Mouse (Mus musculus) thymus, adult 18-20 months (tissue): ENCODE data around the gene Chuk.

Experiments
- DNase-seq, 2 experiments: peaks; one replicate each; pipeline ENCODE4 v3.0.0; 2022; ENCODE audit warnings: mixed read lengths in 2 of 2

Chuk gene

DNA sequence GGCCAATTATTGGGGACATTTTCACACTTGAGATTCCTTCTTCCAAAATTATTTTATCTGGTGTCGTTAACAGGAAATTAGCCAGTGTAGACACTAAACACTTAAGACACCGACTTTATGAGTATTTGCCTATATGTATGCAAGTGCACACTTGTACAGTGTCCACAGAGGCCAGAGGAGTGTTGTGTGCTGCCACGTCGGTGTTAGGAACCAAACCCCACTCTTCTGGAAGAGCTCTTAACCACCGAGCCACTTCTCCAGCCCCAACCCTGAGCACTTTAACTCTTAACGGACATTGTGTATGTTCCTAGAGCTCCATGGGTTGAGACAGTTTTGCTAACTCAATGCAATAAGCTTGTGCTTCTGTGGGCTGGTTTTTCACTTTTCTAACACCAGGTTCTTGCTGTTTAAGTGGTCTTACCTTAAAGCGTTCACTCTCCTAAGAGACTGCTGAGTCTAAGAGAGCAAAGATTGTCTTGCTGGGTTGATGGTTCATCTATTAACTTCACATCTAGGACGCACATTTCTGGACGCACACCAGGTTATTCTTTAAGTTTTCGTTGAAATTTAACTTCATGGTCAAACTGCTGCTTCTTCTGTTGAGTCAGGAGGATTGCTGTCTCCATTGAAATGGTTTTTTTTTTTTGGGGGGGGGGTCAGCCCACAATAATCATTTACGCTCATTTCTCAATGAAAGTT lies 75.1 kb downstream of the Chuk start:
- no peak for DNase-seq

DNA sequence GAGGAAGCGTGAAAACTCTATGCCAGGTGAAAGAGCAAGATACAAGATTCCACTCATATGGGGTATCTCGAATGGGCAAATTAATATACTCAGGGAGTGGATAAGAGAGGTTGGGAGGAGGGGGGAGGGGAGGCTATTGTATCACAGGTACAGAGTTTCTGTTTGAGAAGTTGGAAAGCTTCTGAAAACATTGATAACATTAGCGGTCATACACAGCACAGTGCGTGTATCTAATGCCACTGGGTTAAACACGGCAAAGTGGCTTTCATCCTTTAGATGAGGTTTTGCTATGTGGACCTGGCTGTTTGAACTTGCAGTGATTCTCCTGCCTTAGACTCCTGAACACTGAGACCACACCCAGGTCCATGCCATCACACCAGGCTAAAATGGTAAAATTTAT lies 77.3 kb downstream of the Chuk start:
- DNase-seq, result no peak

DNA sequence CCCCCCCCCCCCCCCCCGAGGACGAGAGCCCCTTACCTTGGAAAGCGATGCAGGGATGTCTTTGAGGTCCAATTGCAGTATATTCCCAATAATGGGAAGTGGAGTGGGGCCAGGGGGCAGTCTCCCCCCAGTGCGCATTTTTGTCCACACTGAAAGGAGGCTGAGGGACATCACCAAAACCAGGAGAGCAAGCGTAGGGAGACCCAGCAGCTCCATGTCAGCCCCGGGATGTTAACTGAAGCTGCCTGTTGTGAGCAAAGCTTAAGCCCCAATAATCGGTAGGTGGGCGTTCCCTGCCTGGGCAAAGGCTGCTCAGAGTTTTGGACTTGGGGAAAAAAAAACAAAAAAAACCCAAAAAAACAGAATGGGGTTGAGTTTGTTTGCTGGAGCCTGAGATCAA lies 78.3 kb downstream of the Chuk start, which contains the start of gene Cyp2c23:
Gene Cyp2c23 (minus strand): TSS at position 237 of the 400 bp plus-strand sequence.
- DNase-seq, result no peak

DNA sequence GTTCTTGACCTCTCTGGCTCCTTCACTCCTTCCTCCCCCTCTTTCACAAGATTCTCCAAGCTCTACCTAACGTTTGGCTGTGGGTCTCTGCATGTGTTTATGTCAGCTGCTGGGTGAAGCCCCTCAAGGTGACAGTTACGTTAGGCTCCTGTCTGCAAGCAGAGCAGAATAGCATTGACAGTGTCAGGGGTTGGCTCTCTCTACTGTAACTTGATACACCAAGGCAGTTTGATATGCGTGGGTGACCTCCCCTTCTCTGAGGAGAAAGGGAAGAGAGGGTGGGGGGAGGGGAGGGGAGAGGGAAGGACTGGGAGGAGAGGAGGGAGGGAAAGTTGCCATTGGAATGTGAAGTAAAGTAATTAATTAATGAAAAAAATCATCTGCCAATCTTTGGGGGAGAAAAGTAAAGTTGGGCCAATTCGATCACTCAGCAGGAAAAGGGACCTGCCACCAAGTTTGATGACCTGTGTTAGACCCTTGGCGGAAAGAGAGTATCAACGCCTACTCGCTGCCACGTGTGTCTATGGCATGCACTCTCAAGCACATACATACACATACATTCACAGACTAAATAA lies 80.2 kb downstream of the Chuk start:
- DNase-seq, result no peak

DNA sequence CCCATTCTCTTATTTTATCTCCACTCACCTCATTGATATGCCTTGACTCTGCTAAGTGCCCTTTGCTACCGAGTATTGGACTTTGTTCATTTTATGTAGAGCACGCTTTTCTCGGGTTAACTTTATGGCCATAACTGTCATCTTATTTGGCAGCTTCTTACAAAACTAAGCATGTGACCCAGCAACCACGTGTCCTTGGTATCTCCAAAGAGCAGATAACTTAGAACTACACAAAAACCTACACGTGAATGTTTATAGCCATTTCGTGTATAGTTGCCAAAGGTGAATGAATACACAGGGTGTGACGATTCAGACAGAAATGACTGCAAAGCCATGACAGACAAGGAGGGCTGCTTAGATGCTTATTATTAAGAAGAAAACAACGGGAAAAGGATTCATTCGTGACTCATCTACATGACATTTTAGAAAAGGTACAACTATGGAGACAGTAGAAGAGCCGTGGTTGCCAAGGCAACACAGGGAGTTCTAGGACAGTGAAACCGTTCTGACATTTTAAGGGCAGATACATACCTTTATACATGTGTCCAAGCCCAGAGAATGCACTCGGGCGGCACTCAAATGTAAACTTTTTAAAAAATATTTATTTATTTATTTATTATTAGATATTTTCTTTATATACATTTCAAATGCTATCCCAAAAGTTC lies 82.2 kb downstream of the Chuk start:
- DNase-seq, result no peak
